Mouse (Mus musculus): ENCODE data around the gene Lce6a. TPM values are rescaled to one million over a fixed set of nuclear protein-coding genes. Genes with fewer than 3 reads are reported as not detected.

Lce6a gene
- polyA plus RNA-seq (2015; fragmentation: Nextera tagmentation; extraction: Ambion mirVana): not detected in 2 replicates

GRCm38 (mm10) chr3:92621560-92621959 lies at the start of gene Lce6a:
Lce6a (minus strand) TSS chr3:92621660.
- no peaks in the 10 kb centered on the region for H3K27me3 ChIP-seq (ENCODE audit: control insufficient read depth, insufficient read depth, low read length)
- H3K9ac ChIP-seq (ENCODE audit: low read length): no peak within 1 kb of the TSS
- H3K4me2 ChIP-seq (ENCODE audit: low read depth, low read length): no peak within 1 kb of the TSS
- ATAC-seq (replicated peaks; ENCODE audit: extremely low read depth, insufficient read depth, low FRiP score): no peak
- H3K4me1 ChIP-seq (ENCODE audit: control insufficient read depth, insufficient read depth, low read length): no peaks in the 10 kb centered on the region
- no peak within 1 kb of the TSS for H3K4me3 ChIP-seq (ENCODE audit: low read length)
- no peaks in the 10 kb centered on the region for H3K36me3 ChIP-seq (ENCODE audit: control insufficient read depth, insufficient read depth)
- no peak within 1 kb of the TSS for H3K27ac ChIP-seq (ENCODE audit: low read length)
- WGBS: 63% methylated on average over 2 of the region's 2 CpGs
- no peaks in the 10 kb centered on the region for H3K9me3 ChIP-seq (replicated peaks; ENCODE audit: control insufficient read depth, low read length)

- H3K27ac ChIP-seq (ENCODE audit: low read length): no peak within 1 kb of the TSS
- no peaks in the 10 kb centered on the region for H3K4me1 ChIP-seq (ENCODE audit: control insufficient read depth, insufficient read depth, low read length)
- no peaks in the 10 kb centered on the region for H3K9me3 ChIP-seq (replicated peaks; ENCODE audit: control insufficient read depth, low read length)
- H3K4me2 ChIP-seq (ENCODE audit: low read depth, low read length): no peak within 1 kb of the TSS
- no peaks in the 10 kb centered on the region for H3K36me3 ChIP-seq (ENCODE audit: control insufficient read depth, insufficient read depth)
- no peak for ATAC-seq (replicated peaks; ENCODE audit: extremely low read depth, insufficient read depth, low FRiP score)
- H3K4me3 ChIP-seq (ENCODE audit: low read length): no peak within 1 kb of the TSS
- no peak within 1 kb of the TSS for H3K9ac ChIP-seq (ENCODE audit: low read length)
- H3K27me3 ChIP-seq (ENCODE audit: control insufficient read depth, insufficient read depth, low read length): no peaks in the 10 kb centered on the region
These were observed 48.8 kb upstream of the Lce6a start, which contains the start of gene Lce1a2 for GRCm38 (mm10) chr3:92670215-92670614. Lce1a2 (minus strand) TSS chr3:92670315.

GRCm38 (mm10) chr3:92656826-92657225 lies 35.4 kb upstream of the Lce6a start, which contains the start of gene Lce1b:
Lce1b (minus strand) TSS chr3:92656926.
- Histone ChIP-seq H3K9me3 (replicated peaks; ENCODE audit: control insufficient read depth, low read length) (no peaks in the 10 kb centered on the region), H3K4me1 (ENCODE audit: control insufficient read depth, insufficient read depth, low read length) (no peaks in the 10 kb centered on the region), H3K4me2 (ENCODE audit: low read depth, low read length) (no peak within 1 kb of the TSS), H3K27ac (ENCODE audit: low read length) (no peak within 1 kb of the TSS), H3K9ac (ENCODE audit: low read length) (no peak within 1 kb of the TSS), H3K27me3 (ENCODE audit: control insufficient read depth, insufficient read depth, low read length) (no peaks in the 10 kb centered on the region), H3K36me3 (ENCODE audit: control insufficient read depth, insufficient read depth) (no peaks in the 10 kb centered on the region), H3K4me3 (ENCODE audit: low read length) (no peak within 1 kb of the TSS)
- no peak for ATAC-seq (replicated peaks; ENCODE audit: extremely low read depth, insufficient read depth, low FRiP score)

GRCm38 (mm10) chr3:92648207-92648606 lies 26.7 kb upstream of the Lce6a start, which contains the start of gene Lce1a1:
Lce1a1 (minus strand) TSS chr3:92648307.
- H3K27ac ChIP-seq (ENCODE audit: low read length): no peak within 1 kb of the TSS
- WGBS: 73% methylated on average over 1 of the region's 1 CpGs
- H3K27me3 ChIP-seq (ENCODE audit: control insufficient read depth, insufficient read depth, low read length): no peaks in the 10 kb centered on the region
- H3K36me3 ChIP-seq (ENCODE audit: control insufficient read depth, insufficient read depth): no peaks in the 10 kb centered on the region
- H3K4me1 ChIP-seq (ENCODE audit: control insufficient read depth, insufficient read depth, low read length): no peaks in the 10 kb centered on the region
- H3K9me3 ChIP-seq (replicated peaks; ENCODE audit: control insufficient read depth, low read length): no peaks in the 10 kb centered on the region
- no peak within 1 kb of the TSS for H3K9ac ChIP-seq (ENCODE audit: low read length)
- no peak within 1 kb of the TSS for H3K4me3 ChIP-seq (ENCODE audit: low read length)
- ATAC-seq (replicated peaks; ENCODE audit: extremely low read depth, insufficient read depth, low FRiP score): no peak
- H3K4me2 ChIP-seq (ENCODE audit: low read depth, low read length): no peak within 1 kb of the TSS

GRCm38 (mm10) chr3:92639854-92640253 lies 18.4 kb upstream of the Lce6a start:
- H3K9me3 ChIP-seq (replicated peaks; ENCODE audit: control insufficient read depth, low read length): no peaks in the 10 kb centered on the region
- no peak for ATAC-seq (replicated peaks; ENCODE audit: extremely low read depth, insufficient read depth, low FRiP score)
- H3K27me3 ChIP-seq (ENCODE audit: control insufficient read depth, insufficient read depth, low read length): no peaks in the 10 kb centered on the region
- no peak overlapping the region for H3K4me2 ChIP-seq (ENCODE audit: low read depth, low read length)
- H3K4me1 ChIP-seq (ENCODE audit: control insufficient read depth, insufficient read depth, low read length): no peaks in the 10 kb centered on the region
- no peak overlapping the region for H3K27ac ChIP-seq (ENCODE audit: low read length)
- H3K4me3 ChIP-seq (ENCODE audit: low read length): no peak overlapping the region
- WGBS: 89% methylated on average over 15 of the region's 15 CpGs
- no peaks in the 10 kb centered on the region for H3K36me3 ChIP-seq (ENCODE audit: control insufficient read depth, insufficient read depth)
- no peak overlapping the region for H3K9ac ChIP-seq (ENCODE audit: low read length)

- Histone ChIP-seq H3K4me1 (ENCODE audit: control insufficient read depth, insufficient read depth, low read length) (no peaks in the 10 kb centered on the region), H3K36me3 (ENCODE audit: control insufficient read depth, insufficient read depth) (no peaks in the 10 kb centered on the region), H3K9ac (ENCODE audit: low read length) (no peak overlapping the region), H3K27me3 (ENCODE audit: control insufficient read depth, insufficient read depth, low read length) (no peaks in the 10 kb centered on the region), H3K27ac (ENCODE audit: low read length) (no peak overlapping the region), H3K4me2 (ENCODE audit: low read depth, low read length) (no peak overlapping the region), H3K9me3 (replicated peaks; ENCODE audit: control insufficient read depth, low read length) (no peaks in the 10 kb centered on the region), H3K4me3 (ENCODE audit: low read length) (no peak overlapping the region)
- WGBS: 74% methylated on average over 3 of the region's 3 CpGs
- ATAC-seq (replicated peaks; ENCODE audit: extremely low read depth, insufficient read depth, low FRiP score): no peak
These were observed 17.2 kb upstream of the Lce6a start for GRCm38 (mm10) chr3:92638653-92638991.

GRCm38 (mm10) chr3:92637745-92638652 lies 16.5 kb upstream of the Lce6a start:
- H3K36me3 ChIP-seq (ENCODE audit: control insufficient read depth, insufficient read depth): no peaks in the 10 kb centered on the region
- H3K4me1 ChIP-seq (ENCODE audit: control insufficient read depth, insufficient read depth, low read length): no peaks in the 10 kb centered on the region
- 57% methylated on average over 1 of the region's 1 CpGs for WGBS
- H3K9me3 ChIP-seq (replicated peaks; ENCODE audit: control insufficient read depth, low read length): no peaks in the 10 kb centered on the region
- no peak overlapping the region for H3K9ac ChIP-seq (ENCODE audit: low read length)
- no peaks in the 10 kb centered on the region for H3K27me3 ChIP-seq (ENCODE audit: control insufficient read depth, insufficient read depth, low read length)
- no peak overlapping the region for H3K27ac ChIP-seq (ENCODE audit: low read length)
- ATAC-seq (replicated peaks; ENCODE audit: extremely low read depth, insufficient read depth, low FRiP score): no peak
- H3K4me2 ChIP-seq (ENCODE audit: low read depth, low read length): no peak overlapping the region
- no peak overlapping the region for H3K4me3 ChIP-seq (ENCODE audit: low read length)

- no peak overlapping the region for H3K4me3 ChIP-seq (ENCODE audit: low read length)
- H3K27ac ChIP-seq (ENCODE audit: low read length): no peak overlapping the region
- H3K36me3 ChIP-seq (ENCODE audit: control insufficient read depth, insufficient read depth): no peaks in the 10 kb centered on the region
- no peaks in the 10 kb centered on the region for H3K27me3 ChIP-seq (ENCODE audit: control insufficient read depth, insufficient read depth, low read length)
- ATAC-seq (replicated peaks; ENCODE audit: extremely low read depth, insufficient read depth, low FRiP score): no peak
- H3K4me1 ChIP-seq (ENCODE audit: control insufficient read depth, insufficient read depth, low read length): no peaks in the 10 kb centered on the region
- H3K4me2 ChIP-seq (ENCODE audit: low read depth, low read length): no peak overlapping the region
- no peaks in the 10 kb centered on the region for H3K9me3 ChIP-seq (replicated peaks; ENCODE audit: control insufficient read depth, low read length)
- H3K9ac ChIP-seq (ENCODE audit: low read length): no peak overlapping the region
- 32% methylated on average over 1 of the region's 1 CpGs for WGBS
These were observed 11.7 kb downstream of the Lce6a start for GRCm38 (mm10) chr3:92609804-92610203.

- H3K9me3 ChIP-seq (replicated peaks; ENCODE audit: control insufficient read depth, low read length): no peaks in the 10 kb centered on the region
- H3K36me3 ChIP-seq (ENCODE audit: control insufficient read depth, insufficient read depth): no peaks in the 10 kb centered on the region
- no peak within 1 kb of the TSS for H3K27ac ChIP-seq (ENCODE audit: low read length)
- H3K27me3 ChIP-seq (ENCODE audit: control insufficient read depth, insufficient read depth, low read length): no peaks in the 10 kb centered on the region
- H3K4me2 ChIP-seq (ENCODE audit: low read depth, low read length): no peak within 1 kb of the TSS
- H3K4me3 ChIP-seq (ENCODE audit: low read length): no peak within 1 kb of the TSS
- ATAC-seq (replicated peaks; ENCODE audit: extremely low read depth, insufficient read depth, low FRiP score): no peak
- H3K4me1 ChIP-seq (ENCODE audit: control insufficient read depth, insufficient read depth, low read length): no peaks in the 10 kb centered on the region
- H3K9ac ChIP-seq (ENCODE audit: low read length): no peak within 1 kb of the TSS
These were observed 14.1 kb downstream of the Lce6a start, which contains the start of gene 2210017I01Rik for GRCm38 (mm10) chr3:92607392-92607791. 2210017I01Rik (minus strand) TSS chr3:92607492.

All from heart, embryonic 16.5 days (tissue).